Mouse (Mus musculus) heart, adult 8-10 months (tissue): ENCODE data around the gene Itfg1. TPM values are rescaled to one million over a fixed set of nuclear protein-coding genes. Genes with fewer than 3 reads are reported as not detected.

ENCODE experiments used
- DNase-seq: peaks from one replicate; pipeline ENCODE4 v3.0.0; 2022; ENCODE audit warnings: low spot score
- microRNA-seq: library from miRNA; unstranded; fragments of <30 nt; microRNA quantifications from one replicate; pipeline ENCODE4 v1.2.0, GENCODE M21; 2022
- total RNA-seq, 4 experiments: library from RNA; stranded (reverse); gene quantifications; 2 replicates each; pipeline ENCODE4 v1.2.4; 2022

Gene Itfg1
- total RNA-seq, 4 experiments from 2014 or later, result 49.8 to 54.7 (median 51.6) TPM

DNA sequence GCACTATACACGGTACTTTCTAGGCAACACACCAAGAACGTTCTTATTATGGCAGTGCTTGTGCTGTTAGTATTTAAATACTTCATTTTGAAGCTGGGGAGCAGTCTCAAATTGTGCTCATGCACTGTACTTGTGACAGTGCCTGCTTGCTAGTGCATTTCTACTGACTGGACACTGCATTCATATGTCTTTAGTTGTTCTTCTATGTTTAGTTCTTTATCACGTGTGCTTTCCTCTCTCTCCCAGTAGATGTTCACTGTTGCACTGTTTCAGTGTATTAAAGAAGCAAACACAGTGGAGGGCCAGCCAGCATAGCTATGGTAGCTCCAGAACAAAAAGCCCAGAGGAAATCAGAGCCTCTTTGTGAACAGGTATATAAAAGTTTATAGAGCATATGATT is 110.2 kb downstream of the Itfg1 start:
- peak; percentile 10 for DNase-seq

DNA sequence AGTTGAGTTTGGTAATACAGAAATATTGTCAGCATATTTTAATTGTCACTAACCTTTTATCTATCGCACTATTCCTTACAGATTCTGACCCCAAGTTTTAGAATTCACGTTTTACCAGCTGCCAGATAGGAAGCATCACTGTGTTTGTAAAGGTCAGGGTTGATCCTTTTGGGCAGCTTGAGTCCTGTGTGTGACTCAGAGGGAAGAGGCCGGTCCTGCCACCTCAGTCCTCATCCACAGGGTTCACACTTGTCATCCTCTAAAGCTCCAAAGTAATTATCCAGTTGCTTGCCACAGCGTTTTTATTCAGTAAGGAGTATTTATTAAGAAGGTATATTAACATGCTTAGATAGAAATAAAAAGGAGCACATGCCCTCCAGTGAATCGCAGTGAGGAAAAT is 123.5 kb downstream of the Itfg1 start:
- DNase-seq, result no peak

DNA sequence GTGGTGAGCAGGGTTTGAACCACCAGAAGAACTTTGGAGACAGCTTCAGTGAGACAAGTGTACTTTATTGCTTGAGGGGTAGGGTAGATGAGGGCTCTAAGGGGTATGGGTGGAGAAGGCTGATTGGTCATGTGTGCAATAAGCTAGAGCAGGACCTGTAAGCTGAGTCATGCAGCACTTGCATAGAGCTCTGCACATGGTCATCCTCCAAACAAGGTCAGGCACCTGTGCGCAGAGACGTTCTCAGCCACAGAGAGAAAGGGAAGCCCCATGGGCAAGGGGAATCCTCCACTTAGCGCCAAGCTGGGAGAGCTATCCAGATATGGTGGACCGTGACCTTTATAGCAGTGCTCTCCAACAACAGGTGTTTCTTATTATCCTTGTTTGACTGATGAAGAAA is 124.0 kb downstream of the Itfg1 start:
- DNase-seq, result no peak

DNA sequence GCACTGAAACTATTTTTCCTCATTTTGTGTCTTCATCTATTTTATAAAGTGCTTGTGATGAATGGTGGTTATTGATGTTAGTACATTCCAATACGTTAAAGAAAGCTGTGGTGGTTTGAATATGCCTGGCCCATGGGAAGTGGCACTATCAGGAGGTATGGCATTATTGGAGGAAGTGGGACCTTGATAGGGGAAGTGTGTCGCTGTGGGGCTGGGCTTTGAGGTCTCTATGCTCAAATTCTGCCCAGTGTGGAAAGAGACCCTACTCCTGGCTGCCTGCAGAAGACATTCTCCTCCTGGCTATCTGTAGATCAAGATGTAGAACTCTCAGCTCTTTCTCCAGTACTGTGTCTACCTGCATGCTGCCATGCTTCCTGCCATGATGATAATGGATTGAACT is 133.7 kb downstream of the Itfg1 start:
- no peak for DNase-seq

GRCm38 (mm10) chr8:85700751-85701351 is 139.9 kb downstream of the Itfg1 start, which contains the start of gene Neto2:
Gene Neto2, minus strand, starts transcription at chr8:85700924.
- DNase-seq, result no peak

- DNase-seq, result no peak
Measured at GRCm38 (mm10) chr8:85700101-85700750, 140.5 kb downstream of the Itfg1 start.

GRCm38 (mm10) chr8:85699051-85699450 is 141.7 kb downstream of the Itfg1 start:
- DNase-seq, result peak; percentile 66

Small RNAs within 50 kb of the gene (microRNA-seq; reads per million reads assigned to microRNA genes)
- not detected for gene Mir8109

Other genes with a start within 250 kb of the Itfg1 start
- gene Neto2, start 140.0 kb downstream of the Itfg1 start, total RNA-seq, result 1 to 10 TPM in 3 of 4 experiments, under 1 TPM in 1; 0.65 to 1.3 (median 1.1) TPM
- 10 to 100 TPM; 59.3 to 81.9 (median 65.1) TPM for gene Phkb, start within 50 bp of the Itfg1 start, total RNA-seq